Mouse (Mus musculus): ENCODE results near the gene Dhcr7.

DNA sequence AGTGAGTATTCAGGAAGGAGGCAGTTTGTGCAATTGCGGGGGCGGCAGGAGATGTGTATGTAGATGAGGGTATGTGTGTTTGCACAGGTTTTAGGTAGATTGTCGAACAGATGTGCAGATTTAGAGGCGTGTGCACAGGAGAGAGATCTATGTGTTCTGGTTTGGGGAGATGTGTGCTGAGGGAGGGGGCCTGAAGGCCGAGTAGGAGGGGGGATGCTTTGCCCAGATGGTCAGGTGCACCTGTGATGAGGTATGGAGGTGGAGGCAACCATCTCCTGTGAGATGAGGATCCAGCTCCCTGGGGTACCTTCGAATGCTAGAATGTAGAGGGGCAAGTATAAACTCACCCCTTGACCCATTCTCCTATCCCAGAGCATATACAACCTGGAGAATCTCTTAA is 7.5 kb downstream of the Dhcr7 start:
- TF ChIP-seq TAL1 (IDR thresholded peaks at IDR 0.05; ENCODE audit: low read length): no peak
- no peak for TF ChIP-seq GATA1 (IDR thresholded peaks at IDR 0.05; ENCODE audit: low read length)
